Mouse (Mus musculus) embryonic facial prominence, embryonic 13.5 days (tissue): Measurements from ENCODE around the gene Fbxl19. TPM values are rescaled to one million over a fixed set of nuclear protein-coding genes. Genes with fewer than 3 reads are reported as not detected.

ENCODE experiments used
- ATAC-seq: fragments of 200-750 bp; cut with Nextera tagmentation; 2 replicates; pipeline ENCODE4 v1.8.0; 2017; ENCODE audit warnings: low read depth; ENCODE audit not compliant: insufficient number of reproducible peaks, insufficient read depth, low FRiP score, low TSS enrichment
- H3K27ac ChIP-seq: fragments of 300-500 bp; sonication (generic); 2 replicates; pipeline ENCODE4 v1.5.1; 2015; ENCODE audit warnings: moderate library complexity, mild to moderate bottlenecking, inconsistent platforms
- H3K27me3 ChIP-seq: fragments of 300-500 bp; sonication (generic); 2 replicates; pipeline ENCODE4 v1.6.1; 2015; ENCODE audit warnings: mild to moderate bottlenecking, inconsistent platforms
- H3K36me3 ChIP-seq: fragments of 300-500 bp; sonication (generic); 2 replicates; pipeline ENCODE4 v1.6.1; 2015; ENCODE audit warnings: mild to moderate bottlenecking, inconsistent platforms
- H3K4me1 ChIP-seq: fragments of 300-500 bp; sonication (generic); 2 replicates; pipeline ENCODE4 v1.6.1; 2015; ENCODE audit warnings: inconsistent platforms
- H3K4me2 ChIP-seq: fragments of 300-500 bp; sonication (generic); 2 replicates; pipeline ENCODE4 v1.6.1; 2015; ENCODE audit warnings: moderate library complexity, mild to moderate bottlenecking, inconsistent platforms
- H3K4me3 ChIP-seq: fragments of 300-500 bp; sonication (generic); 2 replicates; pipeline ENCODE4 v1.5.1; 2015; ENCODE audit warnings: mild to moderate bottlenecking, inconsistent platforms
- H3K9ac ChIP-seq: fragments of 300-500 bp; sonication (generic); 2 replicates; pipeline ENCODE4 v1.6.1; 2015; ENCODE audit warnings: mild to moderate bottlenecking, inconsistent platforms
- H3K9me3 ChIP-seq: fragments of 300-500 bp; sonication (generic); 2 replicates; pipeline ENCODE4 v1.6.1; 2016; ENCODE audit warnings: inconsistent platforms
- WGBS: fragments of 180-500 bp; shearing (Covaris S2); methylation state at CpG from one replicate; pipeline ENCODE4 v1.1.7; 2015; ENCODE audit warnings: mixed read lengths; 5-methylcytosine and 5-hydroxymethylcytosine counted together
- polyA plus RNA-seq: library from polyadenylated mRNA; unstranded; fragments of >200 nt; fragmentation: Nextera tagmentation; extraction: Ambion mirVana; gene quantifications from 2 replicates; pipeline ENCODE4 v1.2.1, GENCODE M21; 2015

Fbxl19 gene
- polyA plus RNA-seq, 1 experiment from 2014 or later = 8.7 TPM

GRCm38 (mm10) chr7:127759716-127760115, 15.4 kb downstream of the Fbxl19 start:
- Histone ChIP-seq H3K36me3 (peaks cover 84% of the 10 kb centered on the region), H3K4me2 (0 out of 2 replicates have a peak overlapping the region, but pooled peaks have one; percentile 20), H3K9ac (peak overlapping the region; percentile 44; the same call in 1 of the 2 replicates), H3K27me3 (no peaks in the 10 kb centered on the region), H3K4me1 (peaks cover 36% of the 10 kb centered on the region), H3K27ac (peak overlapping the region; percentile 12; the same call in 1 of the 2 replicates), H3K9me3 (no peaks in the 10 kb centered on the region), H3K4me3 (no peak overlapping the region)
- ATAC-seq = no peak
- WGBS = 16% methylated on average over 6 of the region's 6 CpGs

GRCm38 (mm10) chr7:127760478-127760877, 16.1 kb downstream of the Fbxl19 start:
- no peak overlapping the region for H3K4me2 ChIP-seq
- no peak overlapping the region for H3K9ac ChIP-seq
- ATAC-seq = no peak

GRCm38 (mm10) chr7:127761026-127761425, 16.7 kb downstream of the Fbxl19 start:
- Histone ChIP-seq H3K4me3 (no peak overlapping the region), H3K9me3 (no peaks in the 10 kb centered on the region), H3K36me3 (peaks cover 84% of the 10 kb centered on the region), H3K9ac (no peak overlapping the region), H3K4me1 (peaks cover 33% of the 10 kb centered on the region), H3K27ac (no peak overlapping the region), H3K4me2 (no peak overlapping the region), H3K27me3 (no peaks in the 10 kb centered on the region)
- 43% methylated on average over 7 of the region's 7 CpGs for WGBS
- ATAC-seq = no peak; the same call in 1 of the 2 replicates

More at GRCm38 (mm10) chr7:127760478-127760877, 16.1 kb downstream of the Fbxl19 start:
- H3K9me3 ChIP-seq = no peaks in the 10 kb centered on the region
- 88% methylated on average over 3 of the region's 3 CpGs for WGBS
- peaks cover 36% of the 10 kb centered on the region for H3K4me1 ChIP-seq
- peaks cover 84% of the 10 kb centered on the region for H3K36me3 ChIP-seq
- 0 out of 2 replicates have a peak overlapping the region, but pooled peaks have one; percentile 16 for H3K27ac ChIP-seq
- no peak overlapping the region for H3K4me3 ChIP-seq
- H3K27me3 ChIP-seq = no peaks in the 10 kb centered on the region

GRCm38 (mm10) chr7:127763642-127764041, 19.3 kb downstream of the Fbxl19 start:
- Histone ChIP-seq H3K27ac (no peak overlapping the region), H3K36me3 (peaks cover 83% of the 10 kb centered on the region), H3K9me3 (no peaks in the 10 kb centered on the region), H3K27me3 (no peaks in the 10 kb centered on the region), H3K4me3 (no peak overlapping the region), H3K9ac (no peak overlapping the region), H3K4me2 (no peak overlapping the region), H3K4me1 (peaks cover 29% of the 10 kb centered on the region)
- no peak for ATAC-seq
- WGBS = 86% methylated on average over 4 of the region's 4 CpGs

GRCm38 (mm10) chr7:127765756-127766155, 21.4 kb downstream of the Fbxl19 start:
- 93% methylated on average over 2 of the region's 2 CpGs for WGBS
- ATAC-seq = no peak
- H3K4me1 ChIP-seq = peaks cover 25% of the 10 kb centered on the region
- H3K27ac ChIP-seq = no peak overlapping the region
- peaks cover 72% of the 10 kb centered on the region for H3K36me3 ChIP-seq
- H3K27me3 ChIP-seq = no peaks in the 10 kb centered on the region
- H3K9ac ChIP-seq = no peak overlapping the region
- H3K4me2 ChIP-seq = no peak overlapping the region
- no peak overlapping the region for H3K4me3 ChIP-seq
- H3K9me3 ChIP-seq = no peaks in the 10 kb centered on the region

- H3K27ac ChIP-seq = no peak overlapping the region
- no peak overlapping the region for H3K4me2 ChIP-seq
- no peaks in the 10 kb centered on the region for H3K9me3 ChIP-seq
- H3K4me1 ChIP-seq = peaks cover 27% of the 10 kb centered on the region
- H3K27me3 ChIP-seq = no peaks in the 10 kb centered on the region
- no peak overlapping the region for H3K9ac ChIP-seq
- no peak for ATAC-seq
- H3K36me3 ChIP-seq = peaks cover 61% of the 10 kb centered on the region
- no peak overlapping the region for H3K4me3 ChIP-seq
- WGBS = 68% methylated on average over 17 of the region's 17 CpGs
Measured at GRCm38 (mm10) chr7:127766851-127767609, 22.7 kb downstream of the Fbxl19 start.

GRCm38 (mm10) chr7:127767671-127768345, 23.5 kb downstream of the Fbxl19 start:
- Histone ChIP-seq H3K36me3 (peaks cover 55% of the 10 kb centered on the region), H3K9me3 (no peaks in the 10 kb centered on the region), H3K9ac (no peak overlapping the region), H3K4me2 (no peak overlapping the region), H3K4me1 (peaks cover 27% of the 10 kb centered on the region), H3K4me3 (no peak overlapping the region), H3K27ac (0 out of 2 replicates have a peak overlapping the region, but pooled peaks have one; percentile 94), H3K27me3 (no peaks in the 10 kb centered on the region)
- WGBS = 92% methylated on average over 19 of the region's 19 CpGs
- ATAC-seq = no peak

- ATAC-seq = no peak; the same call in 1 of the 2 replicates
- Histone ChIP-seq H3K9ac (no peak overlapping the region), H3K27ac (peak overlapping the region; percentile 94), H3K9me3 (no peaks in the 10 kb centered on the region), H3K36me3 (peaks cover 51% of the 10 kb centered on the region), H3K4me3 (peak overlapping the region; percentile 63), H3K4me1 (peaks cover 27% of the 10 kb centered on the region), H3K4me2 (peak overlapping the region; percentile 93), H3K27me3 (no peaks in the 10 kb centered on the region)
- WGBS = 48% methylated on average over 13 of the region's 13 CpGs
Measured at GRCm38 (mm10) chr7:127768346-127768996, 24.1 kb downstream of the Fbxl19 start.

- peak; percentile 87 for ATAC-seq
- H3K27ac ChIP-seq = peak overlapping the region; percentile 94
- H3K9ac ChIP-seq = peak overlapping the region; percentile 92
- H3K36me3 ChIP-seq = peaks cover 45% of the 10 kb centered on the region
- WGBS = under 1% methylated on average over 16 of the region's 16 CpGs
- H3K4me3 ChIP-seq = peak overlapping the region; percentile 63
- peaks cover 30% of the 10 kb centered on the region for H3K4me1 ChIP-seq
- H3K9me3 ChIP-seq = no peaks in the 10 kb centered on the region
- H3K4me2 ChIP-seq = peak overlapping the region; percentile 93
- no peaks in the 10 kb centered on the region for H3K27me3 ChIP-seq
Measured at GRCm38 (mm10) chr7:127768997-127769593, 24.8 kb downstream of the Fbxl19 start.

GRCm38 (mm10) chr7:127769651-127770038, 25.3 kb downstream of the Fbxl19 start, which contains the start of gene Orai3:
Gene Orai3 (plus strand): TSS chr7:127769815.
- peaks cover 31% of the 10 kb centered on the region for H3K4me1 ChIP-seq
- peak within 1 kb of the TSS; percentile 94 for H3K27ac ChIP-seq
- peak within 1 kb of the TSS; percentile 92 for H3K9ac ChIP-seq
- peak within 1 kb of the TSS; percentile 93 for H3K4me2 ChIP-seq
- no peaks in the 10 kb centered on the region for H3K9me3 ChIP-seq
- H3K27me3 ChIP-seq = no peaks in the 10 kb centered on the region
- peak within 1 kb of the TSS; percentile 63 for H3K4me3 ChIP-seq
- ATAC-seq = peak; percentile 67
- WGBS = 1% methylated on average over 24 of the region's 24 CpGs
- peaks cover 39% of the 10 kb centered on the region for H3K36me3 ChIP-seq
